Mouse (Mus musculus): ENCODE results near the gene Parn.
"Not testable (repeated sequence)": the region's sequence is repeated elsewhere in the genome, so short reads cannot be mapped to it uniquely, and the experiment has no call there.

The Parn gene

DNA sequence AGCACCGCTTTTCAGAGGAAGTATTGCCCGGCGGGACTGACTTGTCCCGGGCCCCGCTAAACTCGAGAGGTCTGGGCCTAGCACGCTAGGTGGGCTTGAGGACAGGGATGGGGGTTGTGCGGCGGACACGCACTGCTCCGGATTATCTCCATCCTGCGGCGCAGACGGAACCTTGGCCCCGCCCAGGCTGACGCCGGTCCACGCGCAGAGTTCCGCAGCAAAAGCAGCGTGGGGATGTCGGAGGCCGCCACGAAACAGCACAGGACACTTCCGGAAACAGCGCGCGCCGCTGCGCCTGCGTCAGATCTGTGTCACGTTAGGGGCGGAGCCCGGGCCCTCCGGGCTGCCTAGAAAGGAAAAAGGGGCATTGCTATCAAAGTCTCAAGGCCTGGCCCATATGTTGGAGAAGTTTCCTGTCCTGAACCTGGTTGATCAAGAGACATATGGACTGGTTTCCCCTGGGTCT is at the start of gene Parn:
Parn (minus strand) TSS at position 293 of the 466 bp plus-strand sequence.
- DNase-seq (ENCODE audit: low read depth, low spot score), result peak; percentile 90

DNA sequence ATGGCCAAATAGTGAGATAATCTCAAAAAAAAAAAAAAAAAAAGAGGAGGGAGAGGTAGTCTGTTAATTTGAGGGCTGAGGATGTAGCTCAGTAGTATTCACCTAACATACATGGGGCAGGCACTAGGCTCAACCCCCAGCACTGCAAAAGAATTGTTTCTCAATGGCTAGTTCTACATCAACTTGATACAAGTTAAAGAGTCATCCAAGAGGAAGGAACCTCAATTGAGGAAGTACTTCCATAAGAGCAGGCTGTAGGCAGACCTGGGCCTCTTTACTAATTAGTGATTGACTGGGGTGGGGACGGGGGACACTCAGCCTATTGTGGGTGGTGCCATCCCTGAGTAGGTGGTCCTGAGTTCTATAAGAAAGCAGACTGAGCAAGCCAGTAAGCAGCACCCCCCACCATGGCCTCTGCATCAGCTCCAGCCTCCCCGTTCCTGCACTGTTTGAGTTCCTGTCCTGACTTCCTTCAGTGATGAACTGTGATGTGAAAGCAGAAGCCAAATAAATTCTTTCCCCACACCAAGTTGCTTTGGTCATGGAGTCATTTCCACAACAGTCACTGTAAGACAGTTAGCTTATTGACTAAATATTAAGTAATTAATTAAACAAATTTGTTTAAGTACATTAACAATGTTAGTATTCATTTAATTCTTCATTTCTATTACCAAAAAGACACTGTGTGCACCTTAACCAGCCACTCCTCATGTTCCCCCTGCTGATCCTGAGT is 49.0 kb upstream of the Parn start:
- no peak for DNase-seq (ENCODE audit: low read depth, low spot score)

DNA sequence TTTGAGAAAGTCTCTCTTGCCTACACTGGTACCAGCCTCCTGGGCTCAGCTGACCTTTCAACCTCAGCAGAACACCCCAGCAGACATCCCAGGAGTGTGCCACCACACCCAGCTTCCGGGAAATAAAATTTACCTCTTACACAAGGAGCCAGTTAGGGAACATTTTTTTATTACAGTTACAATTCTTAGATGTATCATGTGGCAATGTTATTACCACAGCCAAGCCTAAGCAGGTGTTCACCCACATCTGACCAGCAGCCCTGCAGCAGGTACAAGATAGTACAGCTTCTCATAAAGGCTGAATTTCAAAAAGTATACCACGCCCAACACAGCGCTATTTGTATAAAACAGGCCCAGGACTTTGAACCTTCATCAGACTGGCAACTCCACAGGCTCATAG is 46.9 kb upstream of the Parn start:
- no peak for DNase-seq (ENCODE audit: low read depth, low spot score)

DNA sequence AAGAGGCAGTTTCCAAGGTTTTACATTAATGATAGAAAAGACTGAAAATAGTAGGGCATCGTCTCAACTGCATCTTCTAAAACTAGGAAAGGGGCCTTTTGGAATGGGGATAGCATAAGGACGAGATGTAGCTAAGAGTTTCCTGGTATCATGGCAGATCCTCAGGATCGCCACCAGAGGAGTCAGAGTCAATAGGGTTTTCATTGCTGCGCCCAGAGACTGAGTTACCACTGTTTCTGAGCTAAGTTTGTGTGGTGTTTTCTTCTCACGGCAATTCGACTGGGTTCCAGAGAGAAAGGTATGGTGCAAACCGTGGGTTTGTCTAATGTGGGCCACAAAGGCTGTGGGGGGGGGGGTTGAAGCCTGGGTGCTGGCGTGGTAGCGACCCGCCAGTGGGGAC is 36.7 kb upstream of the Parn start:
- DNase-seq (ENCODE audit: low read depth, low spot score), result no peak

DNA sequence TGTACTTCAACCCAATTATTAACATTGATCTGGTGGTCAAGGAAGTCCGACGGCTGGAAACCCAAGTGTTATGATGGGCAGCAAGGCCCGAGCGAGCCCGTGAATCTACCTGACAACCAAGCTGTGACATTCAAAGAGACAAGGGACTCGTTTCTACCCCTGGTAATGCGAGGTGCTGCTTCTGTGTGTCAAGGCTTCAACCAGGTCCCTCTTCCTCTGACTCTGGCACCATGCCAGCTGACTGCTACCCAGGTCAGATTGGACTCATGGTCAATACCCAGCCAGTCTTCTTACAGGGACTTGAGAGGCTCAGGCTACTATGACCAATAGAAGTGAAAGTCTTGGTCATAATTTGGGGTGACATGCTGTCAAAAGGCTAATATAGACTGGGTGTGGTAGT is 34.2 kb upstream of the Parn start:
- no peak for DNase-seq (ENCODE audit: low read depth, low spot score)

DNA sequence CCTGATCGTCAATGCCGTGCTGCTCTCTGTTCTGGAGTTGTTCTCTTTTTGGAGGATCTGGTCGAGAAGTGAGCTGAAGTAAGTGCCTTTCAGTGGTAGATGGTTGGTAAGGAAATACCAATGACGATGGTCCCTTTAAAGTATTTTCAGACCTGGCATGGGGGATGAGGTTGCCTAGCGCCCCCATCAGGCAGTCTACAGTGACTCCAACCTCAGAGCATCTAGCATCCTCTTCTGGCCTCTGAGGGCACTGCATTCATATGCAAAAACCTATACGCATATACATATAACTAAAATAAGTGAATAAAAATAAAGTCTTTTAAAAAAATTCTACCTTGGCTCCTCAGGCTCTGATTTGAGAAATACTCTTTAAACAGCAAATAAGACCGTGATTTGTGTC is 31.0 kb upstream of the Parn start:
- DNase-seq (ENCODE audit: low read depth, low spot score), result no peak

DNA sequence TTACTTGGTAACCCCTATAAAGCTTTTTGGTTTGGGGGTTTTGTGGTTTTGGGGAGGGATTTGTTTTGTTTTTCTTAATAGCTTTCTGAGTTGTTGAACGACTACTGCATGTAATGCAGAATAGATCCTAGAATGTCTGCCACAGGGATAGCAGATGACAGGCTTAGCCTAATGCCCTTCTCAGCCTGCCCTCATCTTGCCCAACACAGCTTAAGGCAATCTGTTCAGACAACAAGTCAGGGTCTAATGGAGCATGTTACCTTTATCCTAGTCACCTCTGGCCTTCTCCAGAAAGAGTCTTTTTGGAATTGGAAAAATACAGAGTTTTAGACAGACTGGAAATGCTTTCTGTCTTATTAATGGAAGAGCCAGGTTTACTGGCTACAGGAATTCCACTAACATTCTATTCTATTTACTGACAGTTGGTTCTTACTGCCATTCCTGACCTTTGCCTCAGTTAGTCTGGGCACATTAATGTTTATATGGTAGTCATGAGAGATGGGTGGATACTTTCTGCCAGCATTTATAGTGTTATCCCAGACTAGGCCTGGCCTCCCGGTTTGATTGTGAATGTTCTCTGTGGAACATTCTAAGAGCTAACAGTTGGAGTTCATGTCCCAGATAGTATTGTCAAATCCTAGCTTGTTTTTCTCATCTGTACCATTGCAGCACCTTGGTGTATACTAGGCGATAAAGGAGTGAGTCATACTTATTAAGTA is 10.8 kb upstream of the Parn start:
- no peak for DNase-seq (ENCODE audit: low read depth, low spot score)

DNA sequence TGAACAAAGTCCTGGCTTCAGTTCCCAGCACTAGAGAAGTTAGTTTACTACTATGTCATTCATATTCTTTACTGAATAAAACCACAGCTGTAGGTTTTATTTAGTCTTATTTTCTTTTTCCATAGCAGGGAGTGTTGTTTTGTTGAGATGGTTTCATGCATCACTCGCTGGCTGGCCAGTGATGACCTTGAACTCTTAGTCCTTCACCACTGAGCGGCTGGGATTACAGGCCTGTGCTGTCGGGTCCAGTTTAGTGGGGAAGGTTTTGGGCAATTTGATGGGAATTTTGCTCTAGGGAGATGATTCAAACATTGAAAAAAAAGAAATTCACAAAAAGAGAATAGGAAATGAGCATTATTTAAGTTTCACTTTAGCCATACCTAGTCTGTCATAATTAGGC is 6.5 kb upstream of the Parn start:
- DNase-seq (ENCODE audit: low read depth, low spot score), result no peak

DNA sequence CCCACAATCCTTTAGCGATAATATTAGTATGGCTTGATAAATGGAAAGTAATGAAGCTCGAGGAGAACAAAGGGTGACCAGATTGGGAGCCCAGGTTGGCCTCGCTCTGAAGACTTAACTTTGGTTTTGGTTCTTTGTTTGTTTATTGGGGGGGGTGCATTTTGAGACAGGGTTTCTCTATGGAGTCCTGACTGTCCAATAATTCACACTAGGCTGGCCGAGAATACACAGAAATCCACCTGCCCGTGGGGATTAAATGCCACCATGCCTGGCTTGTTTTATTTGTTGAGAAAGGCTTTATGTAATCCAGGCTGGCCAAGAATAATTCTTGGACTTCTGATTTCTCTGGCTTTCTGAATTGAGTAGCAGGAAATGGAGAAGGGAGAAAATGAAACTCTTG is 5.1 kb upstream of the Parn start:
- no peak for DNase-seq (ENCODE audit: low read depth, low spot score)

DNA sequence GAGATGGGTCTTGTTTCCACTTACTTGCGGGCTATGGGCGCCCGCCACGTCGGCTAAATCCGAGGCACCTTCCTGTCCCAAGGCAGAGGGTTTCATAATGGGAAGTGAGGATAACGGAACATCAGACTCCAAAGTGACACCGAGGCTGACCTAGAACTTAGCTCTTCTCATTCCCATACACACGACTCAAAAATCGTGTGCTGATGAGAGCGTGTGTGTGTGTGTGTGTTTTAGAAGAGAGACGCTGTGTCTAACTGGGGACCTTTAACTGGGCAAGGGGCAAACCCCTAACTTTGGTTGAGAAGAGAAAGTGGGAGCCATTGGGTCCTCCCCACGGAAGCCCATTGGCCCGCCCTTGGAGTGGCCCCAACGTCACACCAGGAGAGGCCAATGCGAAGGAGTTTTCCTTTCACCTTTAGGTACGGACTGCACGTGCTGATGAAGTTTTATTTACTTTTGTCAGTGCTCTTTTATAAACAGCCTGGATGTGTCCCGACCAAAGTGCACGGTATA is 4.5 kb upstream of the Parn start:
- DNase-seq (ENCODE audit: low read depth, low spot score), result no peak

DNA sequence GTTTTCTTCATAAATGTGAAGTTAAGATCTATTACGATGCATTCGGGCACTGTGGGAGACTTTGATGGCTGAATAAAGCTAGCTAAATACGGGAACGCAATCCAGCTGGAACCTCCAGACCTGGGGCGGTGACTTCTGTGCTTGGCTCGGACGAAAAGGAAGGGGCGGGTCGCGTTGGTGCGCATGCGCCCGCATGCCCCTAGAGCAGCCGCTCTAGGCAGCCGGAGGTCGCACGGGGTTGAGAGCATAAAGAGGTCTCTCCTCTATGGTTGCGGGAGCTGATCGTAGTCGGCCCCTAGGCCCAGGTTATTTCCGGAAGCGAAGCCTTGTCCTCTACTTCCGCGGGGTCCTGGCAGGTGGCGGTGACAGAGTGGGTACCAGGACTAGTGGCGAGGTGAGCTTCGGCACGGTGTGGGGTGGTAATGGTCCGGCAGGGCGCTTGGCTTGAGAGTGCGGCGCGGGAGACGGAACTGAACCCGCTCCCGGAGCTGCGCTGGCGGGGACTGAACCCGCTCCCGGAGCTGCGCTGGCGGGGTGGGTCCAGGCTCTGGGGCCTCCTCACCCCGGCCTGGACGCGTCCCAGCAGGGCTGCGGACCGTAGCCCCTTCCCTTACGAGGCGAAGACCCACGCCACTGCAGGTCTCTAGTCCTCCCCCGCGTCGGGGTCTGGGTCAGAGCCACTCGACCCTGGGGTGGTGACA is 3.9 kb upstream of the Parn start, which contains the start of the genes Bfar and 3110001I22Rik:
Bfar (plus strand) TSS at position 174 of the 701 bp plus-strand sequence.
3110001I22Rik (plus strand) TSS at position 245 of the 701 bp plus-strand sequence.
- DNase-seq (ENCODE audit: low read depth, low spot score), result peak; percentile 91

DNA sequence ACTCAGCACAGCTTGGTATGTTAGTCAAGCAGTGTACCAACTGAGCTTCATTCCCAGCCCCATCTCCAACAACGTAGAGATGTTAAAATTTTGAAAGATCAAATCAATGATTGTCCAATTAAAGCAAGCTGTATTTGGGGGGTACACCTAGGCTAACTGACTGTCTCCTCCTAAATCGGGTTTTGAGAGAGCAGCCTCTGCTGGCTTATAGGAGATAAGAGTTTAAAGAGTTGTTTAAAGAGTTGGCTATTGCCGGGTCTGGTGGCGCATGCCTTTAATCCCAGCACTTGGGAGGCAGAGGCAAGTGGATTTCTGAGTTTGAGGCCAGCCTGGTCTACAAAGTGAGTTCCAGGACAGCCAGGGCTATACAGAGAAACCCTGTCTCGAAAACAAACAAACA is 2.9 kb upstream of the Parn start:
- DNase-seq (ENCODE audit: low read depth, low spot score), result not testable (repeated sequence)

DNA sequence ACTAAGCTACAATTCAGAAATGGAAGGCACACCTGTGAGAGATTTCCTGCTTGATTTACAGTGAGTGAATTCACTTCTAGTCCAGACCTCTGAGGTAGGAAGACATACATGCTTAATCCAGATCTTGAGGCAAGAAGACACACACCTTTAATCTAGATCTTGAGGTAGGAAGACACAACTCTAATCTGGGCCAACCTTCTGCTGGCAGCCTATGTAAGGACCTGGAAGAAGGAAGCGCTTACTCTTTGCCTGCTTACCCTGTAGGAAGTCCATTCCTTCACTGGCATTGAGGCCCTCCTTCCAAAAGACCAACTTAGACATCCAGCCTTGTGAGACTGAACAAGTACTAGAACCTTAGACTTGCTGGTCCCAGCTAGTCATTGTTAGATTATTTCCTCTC is 1.3 kb upstream of the Parn start:
- DNase-seq (ENCODE audit: low read depth, low spot score), result no peak

DNA sequence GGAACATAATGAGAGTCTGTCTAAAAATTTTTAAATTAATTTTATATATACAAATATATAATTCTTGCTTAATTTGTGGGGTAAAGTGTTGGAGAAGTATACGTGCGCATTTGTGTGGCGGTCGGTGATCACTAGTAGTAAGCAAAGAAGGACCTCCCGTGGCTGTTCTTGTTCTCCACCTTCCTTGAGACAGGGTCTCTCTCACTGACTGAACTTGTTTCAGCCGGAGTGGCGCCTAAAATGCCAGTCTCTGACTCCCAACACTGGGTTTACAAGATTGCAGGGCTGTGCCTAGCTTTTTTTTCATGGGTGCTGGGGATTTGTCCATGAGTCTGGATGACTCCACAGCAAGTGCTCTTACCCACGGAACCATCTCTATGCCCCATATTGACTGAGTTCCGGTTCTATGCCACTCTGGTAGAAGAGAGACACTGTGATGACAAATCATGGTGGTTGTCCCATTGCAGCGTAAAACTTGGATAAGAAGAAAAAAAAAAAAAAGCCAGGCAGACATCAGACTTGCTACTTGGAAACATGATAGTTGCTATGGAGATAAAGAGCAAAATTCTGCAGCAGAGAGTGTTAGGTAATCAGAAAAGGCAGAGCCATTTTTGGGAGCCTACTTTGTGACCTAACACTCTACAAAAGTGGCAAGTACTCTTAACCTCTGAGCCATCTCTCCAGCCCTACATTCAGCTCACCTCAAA is 585 bp upstream of the Parn start:
- DNase-seq (ENCODE audit: low read depth, low spot score), result no peak

DNA sequence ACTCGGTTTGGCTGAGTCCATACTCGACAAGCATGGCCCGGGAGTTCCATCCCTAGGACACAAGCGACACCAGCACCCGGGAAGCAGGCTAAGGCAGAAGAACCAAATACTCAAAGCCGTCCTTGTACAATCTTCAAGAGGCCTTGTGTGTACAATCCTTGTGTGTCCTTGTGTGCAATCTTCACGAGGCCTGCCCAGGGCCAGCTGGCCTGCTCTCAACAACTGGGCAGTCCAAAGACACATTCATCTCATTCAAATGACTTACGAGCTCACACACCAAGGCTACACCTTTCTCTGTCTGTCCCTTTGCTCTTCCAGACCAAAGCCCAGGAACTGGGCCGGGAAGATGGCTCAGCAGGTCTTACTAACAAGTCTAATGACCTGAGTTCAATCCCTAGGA is 7.2 kb downstream of the Parn start:
- no peak for DNase-seq (ENCODE audit: low read depth, low spot score)

DNA sequence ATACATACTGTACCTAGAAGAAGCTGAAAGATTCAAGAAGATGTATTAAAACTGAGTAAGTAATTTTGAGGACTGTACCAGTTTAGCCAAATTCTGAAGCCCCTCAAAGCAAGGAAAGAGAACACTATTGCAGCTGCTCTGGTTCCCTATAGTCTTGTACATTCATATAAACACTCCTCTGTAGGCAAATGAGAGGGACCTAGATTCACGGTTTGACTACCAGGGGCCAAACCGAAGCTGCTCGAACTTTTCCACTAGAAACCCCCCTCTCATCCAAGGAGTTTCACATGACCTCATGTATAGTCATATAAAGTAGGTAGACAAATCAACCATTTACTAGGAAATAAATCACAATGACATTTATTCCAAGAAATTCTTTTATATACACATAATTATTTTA is 9.1 kb downstream of the Parn start:
- no peak for DNase-seq (ENCODE audit: low read depth, low spot score)

DNA sequence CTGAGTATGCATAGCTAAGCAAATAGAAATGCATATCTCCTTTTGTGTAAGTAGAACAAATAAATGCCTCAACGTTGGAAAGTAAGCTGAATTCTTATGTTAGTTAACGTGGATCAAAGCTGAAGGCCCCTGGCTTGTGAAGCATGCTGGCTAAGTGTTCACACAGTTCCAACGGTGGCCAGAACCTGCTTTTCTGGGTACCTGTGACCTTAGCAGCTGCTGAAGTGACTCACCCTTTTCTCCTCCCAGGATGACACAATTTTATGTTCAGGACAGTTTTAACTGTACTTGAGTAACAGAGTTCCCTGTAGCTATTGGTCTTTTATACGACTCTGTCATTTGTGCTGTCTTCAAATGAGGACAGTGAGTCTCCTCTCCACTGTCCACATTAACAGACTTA is 22.0 kb downstream of the Parn start:
- DNase-seq (ENCODE audit: low read depth, low spot score), result no peak

DNA sequence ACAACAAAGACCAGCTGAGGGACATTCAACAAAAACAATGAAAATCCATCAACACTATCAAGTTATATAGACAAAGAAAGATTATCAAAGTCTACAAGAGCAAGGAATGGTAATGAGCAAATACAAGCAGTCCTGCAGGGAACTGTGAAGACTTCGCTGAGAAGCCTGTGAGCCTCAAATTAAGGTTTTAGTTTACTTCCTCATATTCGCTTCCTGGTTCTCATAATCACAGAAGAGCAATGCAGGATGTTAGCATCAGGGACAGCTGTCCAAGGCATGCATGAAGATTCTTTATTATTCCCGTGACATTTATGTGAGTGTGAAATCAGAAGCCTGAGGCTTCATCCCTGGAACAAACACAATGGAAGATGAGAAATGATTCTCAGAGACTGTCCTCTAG is 23.5 kb downstream of the Parn start:
- DNase-seq (ENCODE audit: low read depth, low spot score), result no peak

DNA sequence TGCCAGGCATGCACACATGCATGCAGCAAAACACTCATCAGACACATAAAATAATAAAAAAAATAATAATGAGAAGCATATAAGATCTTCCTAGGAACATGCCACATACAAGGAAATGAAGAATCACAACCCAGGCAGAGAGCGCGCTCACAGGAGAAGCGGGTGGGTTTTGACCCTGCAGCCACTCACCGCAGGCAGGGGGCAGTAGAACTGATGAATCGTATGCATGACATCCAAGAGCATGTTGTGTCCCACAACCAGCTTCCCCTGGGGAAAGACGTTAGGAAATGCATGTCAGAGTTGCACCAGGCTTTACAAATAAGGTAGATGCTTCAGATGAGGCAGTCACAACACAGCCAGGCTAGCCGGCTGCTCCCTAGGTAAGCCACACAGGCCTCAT is 27.9 kb downstream of the Parn start:
- DNase-seq (ENCODE audit: low read depth, low spot score), result no peak

DNA sequence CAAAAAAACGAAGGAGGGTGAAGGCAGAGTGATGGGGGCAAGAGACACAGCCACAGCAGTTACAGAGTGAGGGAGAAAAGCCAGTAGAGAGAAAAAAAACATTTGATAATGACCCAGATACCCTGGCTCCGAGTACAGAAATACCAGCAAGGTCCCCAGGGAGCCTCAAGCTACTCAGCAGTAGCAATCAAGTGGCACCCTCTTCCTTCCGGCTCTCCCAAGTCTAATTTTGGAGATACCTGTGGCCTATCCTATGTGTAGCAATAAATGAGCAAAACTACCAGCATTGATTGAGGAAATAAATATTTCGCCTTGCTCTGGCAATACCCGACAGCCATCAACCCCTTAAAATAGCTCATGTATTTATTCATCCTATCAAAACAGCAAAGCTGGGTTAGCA is 28.5 kb downstream of the Parn start:
- no peak for DNase-seq (ENCODE audit: low read depth, low spot score)

DNA sequence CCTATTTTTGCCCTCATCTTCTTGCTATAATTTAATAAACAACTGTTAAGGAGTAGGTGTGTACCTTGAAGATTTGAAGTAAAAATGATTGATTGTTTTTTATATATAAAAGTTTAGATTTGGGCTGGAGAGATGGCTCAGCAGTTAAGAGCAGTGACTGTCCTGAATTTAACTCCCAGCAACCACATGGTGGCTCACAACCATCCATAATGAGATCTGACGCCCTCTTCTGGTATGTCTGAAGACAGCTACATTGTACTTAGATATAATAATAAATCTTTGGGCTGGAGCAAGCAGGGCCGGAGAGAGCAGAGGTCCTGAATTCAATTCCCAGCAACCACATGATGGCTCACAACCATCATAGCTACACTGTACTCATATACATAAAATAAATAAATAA is 29.8 kb downstream of the Parn start:
- DNase-seq (ENCODE audit: low read depth, low spot score), result not testable (repeated sequence)

DNA sequence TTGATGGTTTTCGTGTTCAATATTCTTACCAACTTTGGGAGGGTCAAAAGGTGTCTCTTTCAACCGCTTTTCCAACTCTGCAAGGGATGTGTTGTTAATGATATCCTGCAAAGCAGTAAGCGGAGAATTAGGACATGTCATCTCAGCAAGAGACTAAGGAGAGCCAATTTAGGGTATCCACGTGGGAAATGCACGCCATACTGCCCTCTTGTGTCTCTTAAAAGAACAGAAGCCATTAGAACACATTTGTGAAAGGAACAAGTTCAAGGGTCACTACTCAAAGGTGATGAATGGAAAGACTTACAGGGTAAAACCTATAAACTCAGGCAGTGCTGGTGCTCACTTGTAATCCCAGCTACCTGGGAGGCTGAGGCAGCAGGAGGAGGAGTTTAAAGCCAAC is 39.6 kb downstream of the Parn start:
- DNase-seq (ENCODE audit: low read depth, low spot score), result peak; percentile 11

Measured in embryo, embryonic 11.5 days (tissue).